Mouse (Mus musculus): Measurements from ENCODE around the gene Tubb3. TPM values are rescaled to one million over a fixed set of nuclear protein-coding genes. Genes with fewer than 3 reads are reported as not detected.
"Not testable (repeated sequence)": the region's sequence is repeated elsewhere in the genome, so short reads cannot be mapped to it uniquely, and the experiment has no call there.

Tubb3 gene
- polyA plus RNA-seq, 1 experiment = 140 TPM

DNA sequence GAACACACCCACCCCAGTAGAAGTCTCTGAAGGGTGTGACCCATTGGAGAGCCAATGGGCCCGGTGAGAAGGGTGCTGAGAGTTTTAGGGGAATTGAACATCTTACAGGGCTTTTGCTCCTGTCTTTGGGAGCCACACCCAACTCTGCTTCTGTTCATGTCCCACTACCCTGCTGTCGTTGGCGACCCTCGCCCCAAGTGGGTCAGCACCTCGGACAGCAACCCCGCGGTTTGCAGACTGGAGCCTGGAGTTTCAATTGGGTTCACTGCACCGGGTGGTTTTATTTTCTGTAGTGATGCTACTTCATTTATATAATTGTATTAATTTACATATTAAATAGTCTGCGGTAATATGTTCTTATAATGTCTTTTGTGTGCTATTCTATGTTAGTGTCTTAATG lies 3.0 kb downstream of the Tubb3 start:
- peaks cover 3% of the 10 kb centered on the region for H3K79me3 ChIP-seq (ENCODE audit: low read depth)
- no peak overlapping the region for H3ac ChIP-seq (ENCODE audit: control insufficient read depth, insufficient read length, low read depth)
- peaks cover 10% of the 10 kb centered on the region for H3K36me3 ChIP-seq (ENCODE audit: control insufficient read depth, insufficient read depth)
- no peaks in the 10 kb centered on the region for H3K27me3 ChIP-seq (ENCODE audit: control insufficient read depth, insufficient read depth, insufficient read length)
- TF ChIP-seq MYOD1 (IDR thresholded peaks at IDR 0.05; ENCODE audit: control insufficient read depth, insufficient read length, low read depth) = no peak
- no peak for TF ChIP-seq CEBPB (IDR thresholded peaks at IDR 0.05; ENCODE audit: low read depth)
- no peak for TF ChIP-seq USF1 (IDR thresholded peaks at IDR 0.05; ENCODE audit: low read depth)
- TF ChIP-seq CTCF (IDR thresholded peaks at IDR 0.05; ENCODE audit: control insufficient read depth, insufficient read depth, insufficient read length) = no peak
- TF ChIP-seq FOSL1 (IDR thresholded peaks at IDR 0.05; ENCODE audit: insufficient read depth, low read length, poor library complexity, severe bottlenecking) = no peak
- no peak for TF ChIP-seq MAX (IDR thresholded peaks at IDR 0.05)
- no peak for TF ChIP-seq MYOG (IDR thresholded peaks at IDR 0.05; ENCODE audit: control insufficient read depth, extremely low read depth, insufficient read length)
- H3K4me3 ChIP-seq (ENCODE audit: insufficient read depth, poor library complexity, severe bottlenecking) = no peak overlapping the region
- H3K79me2 ChIP-seq (ENCODE audit: control insufficient read depth, insufficient read depth) = peaks cover 41% of the 10 kb centered on the region

DNA sequence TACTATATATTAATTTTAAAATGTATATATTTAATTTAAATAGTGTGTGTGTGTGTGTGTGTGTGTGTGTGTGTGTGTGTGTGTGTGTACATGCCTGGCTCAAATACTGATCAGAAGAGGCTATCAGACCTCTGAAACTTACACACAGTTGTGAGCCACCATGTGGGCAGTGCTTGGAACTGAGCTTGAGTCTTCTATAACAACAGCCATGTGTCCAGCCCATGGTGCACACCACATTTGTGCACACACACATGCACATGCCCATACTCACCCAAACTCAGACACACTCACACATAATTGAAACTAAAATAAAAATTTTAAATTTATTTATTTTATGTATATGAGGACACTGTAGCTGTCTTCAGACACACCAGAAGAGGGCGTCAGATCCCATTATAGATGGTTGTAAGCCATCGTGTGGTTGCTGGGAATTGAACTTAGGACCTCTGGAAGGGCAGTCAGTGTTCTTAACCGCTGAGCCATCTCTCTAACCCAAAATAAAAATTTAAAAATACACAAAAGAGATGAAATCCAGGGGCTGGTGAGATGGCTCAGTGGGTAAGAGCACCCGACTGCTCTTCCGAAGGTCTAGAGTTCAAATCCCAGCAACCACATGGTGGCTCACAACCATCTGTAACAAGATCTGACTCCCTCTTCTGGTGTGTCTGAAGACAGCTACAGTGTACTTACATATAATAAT lies 3.9 kb downstream of the Tubb3 start:
- not testable (repeated sequence) for H3K27me3 ChIP-seq (ENCODE audit: control insufficient read depth, insufficient read depth, insufficient read length)

GRCm38 (mm10) chr8:123415967-123416943 lies 5.0 kb downstream of the Tubb3 start:
- H3K79me2 ChIP-seq (ENCODE audit: control insufficient read depth, insufficient read depth) = peaks cover 41% of the 10 kb centered on the region
- no peak overlapping the region for H3ac ChIP-seq (ENCODE audit: control insufficient read depth, insufficient read length, low read depth)
- peaks cover 3% of the 10 kb centered on the region for H3K79me3 ChIP-seq (ENCODE audit: low read depth)
- peaks cover 27% of the 10 kb centered on the region for H3K36me3 ChIP-seq (ENCODE audit: control insufficient read depth, insufficient read depth)
- no peaks in the 10 kb centered on the region for H3K27me3 ChIP-seq (ENCODE audit: control insufficient read depth, insufficient read depth, insufficient read length)
- TF ChIP-seq USF1 (IDR thresholded peaks at IDR 0.05; ENCODE audit: low read depth) (no peak), FOSL1 (IDR thresholded peaks at IDR 0.05; ENCODE audit: insufficient read depth, low read length, poor library complexity, severe bottlenecking) (no peak), CTCF (IDR thresholded peaks at IDR 0.05; ENCODE audit: control insufficient read depth, insufficient read depth, insufficient read length) (no peak), CEBPB (IDR thresholded peaks at IDR 0.05; ENCODE audit: low read depth) (no peak), MYOG (IDR thresholded peaks at IDR 0.05; ENCODE audit: control insufficient read depth, extremely low read depth, insufficient read length) (no peak), MYOD1 (IDR thresholded peaks at IDR 0.05; ENCODE audit: control insufficient read depth, insufficient read length, low read depth) (no peak), MAX (IDR thresholded peaks at IDR 0.05) (no peak)
- H3K4me3 ChIP-seq (ENCODE audit: insufficient read depth, poor library complexity, severe bottlenecking) = no peak overlapping the region

More for the DNA sequence above, 3.9 kb downstream of the Tubb3 start:
- peaks cover 41% of the 10 kb centered on the region for H3K79me2 ChIP-seq (ENCODE audit: control insufficient read depth, insufficient read depth)
- H3ac ChIP-seq (ENCODE audit: control insufficient read depth, insufficient read length, low read depth); H3K79me3 ChIP-seq (ENCODE audit: low read depth); H3K4me3 ChIP-seq (ENCODE audit: insufficient read depth, poor library complexity, severe bottlenecking): not testable (repeated sequence)
- peaks cover 19% of the 10 kb centered on the region for H3K36me3 ChIP-seq (ENCODE audit: control insufficient read depth, insufficient read depth)

GRCm38 (mm10) chr8:123416944-123417555 lies 5.8 kb downstream of the Tubb3 start:
- peaks cover 3% of the 10 kb centered on the region for H3K79me3 ChIP-seq (ENCODE audit: low read depth)
- H3K27me3 ChIP-seq (ENCODE audit: control insufficient read depth, insufficient read depth, insufficient read length) = no peaks in the 10 kb centered on the region
- peaks cover 39% of the 10 kb centered on the region for H3K79me2 ChIP-seq (ENCODE audit: control insufficient read depth, insufficient read depth)
- no peak overlapping the region for H3ac ChIP-seq (ENCODE audit: control insufficient read depth, insufficient read length, low read depth)
- no peak for TF ChIP-seq MAX (IDR thresholded peaks at IDR 0.05)
- TF ChIP-seq MYOG (IDR thresholded peaks at IDR 0.05; ENCODE audit: control insufficient read depth, extremely low read depth, insufficient read length) = no peak
- TF ChIP-seq MYOD1 (IDR thresholded peaks at IDR 0.05; ENCODE audit: control insufficient read depth, insufficient read length, low read depth) = no peak
- no peak for TF ChIP-seq USF1 (IDR thresholded peaks at IDR 0.05; ENCODE audit: low read depth)
- TF ChIP-seq FOSL1 (IDR thresholded peaks at IDR 0.05; ENCODE audit: insufficient read depth, low read length, poor library complexity, severe bottlenecking) = no peak
- no peak for TF ChIP-seq CTCF (IDR thresholded peaks at IDR 0.05; ENCODE audit: control insufficient read depth, insufficient read depth, insufficient read length)
- TF ChIP-seq CEBPB (IDR thresholded peaks at IDR 0.05; ENCODE audit: low read depth) = no peak
- H3K36me3 ChIP-seq (ENCODE audit: control insufficient read depth, insufficient read depth) = peaks cover 27% of the 10 kb centered on the region
- no peak overlapping the region for H3K4me3 ChIP-seq (ENCODE audit: insufficient read depth, poor library complexity, severe bottlenecking)

- Histone ChIP-seq H3K79me2 (ENCODE audit: control insufficient read depth, insufficient read depth) (peaks cover 19% of the 10 kb centered on the region), H3ac (ENCODE audit: control insufficient read depth, insufficient read length, low read depth) (no peak overlapping the region), H3K36me3 (ENCODE audit: control insufficient read depth, insufficient read depth) (peaks cover 27% of the 10 kb centered on the region), H3K27me3 (ENCODE audit: control insufficient read depth, insufficient read depth, insufficient read length) (no peaks in the 10 kb centered on the region), H3K79me3 (ENCODE audit: low read depth) (peaks cover 2% of the 10 kb centered on the region), H3K4me3 (ENCODE audit: insufficient read depth, poor library complexity, severe bottlenecking) (no peak overlapping the region)
- TF ChIP-seq CTCF (IDR thresholded peaks at IDR 0.05; ENCODE audit: control insufficient read depth, insufficient read depth, insufficient read length) = no peak
- TF ChIP-seq CEBPB (IDR thresholded peaks at IDR 0.05; ENCODE audit: low read depth) = no peak
- TF ChIP-seq MYOG (IDR thresholded peaks at IDR 0.05; ENCODE audit: control insufficient read depth, extremely low read depth, insufficient read length) = no peak
- no peak for TF ChIP-seq USF1 (IDR thresholded peaks at IDR 0.05; ENCODE audit: low read depth)
- TF ChIP-seq MAX (IDR thresholded peaks at IDR 0.05) = no peak
- TF ChIP-seq FOSL1 (IDR thresholded peaks at IDR 0.05; ENCODE audit: insufficient read depth, low read length, poor library complexity, severe bottlenecking) = no peak
- TF ChIP-seq MYOD1 (IDR thresholded peaks at IDR 0.05; ENCODE audit: control insufficient read depth, insufficient read length, low read depth) = no peak
Observed at GRCm38 (mm10) chr8:123419711-123420110, 8.5 kb downstream of the Tubb3 start.

Measured in C2C12 (cell line).